Mouse (Mus musculus) midbrain, embryonic 11.5 days (tissue): ENCODE data around the gene Ppa1. TPM values are rescaled to one million over a fixed set of nuclear protein-coding genes. Genes with fewer than 3 reads are reported as not detected.

ENCODE experiments used
- ATAC-seq: fragments of 200-750 bp; cut with Nextera tagmentation; 2 replicates; pipeline ENCODE4 v1.8.0; 2017; ENCODE audit warnings: moderate TSS enrichment, moderate library complexity; ENCODE audit not compliant: low FRiP score
- DNase-seq: peaks from one replicate; pipeline ENCODE4 v3.0.0; 2015; ENCODE audit warnings: low spot score; ENCODE audit errors: missing footprints
- H3K27ac ChIP-seq: fragments of 300-500 bp; sonication (generic); 2 replicates; pipeline ENCODE4 v1.5.1; 2014; ENCODE audit warnings: low read depth, low read length
- H3K27me3 ChIP-seq: fragments of 300-500 bp; sonication (generic); 2 replicates; pipeline ENCODE4 v1.6.1; 2014; ENCODE audit warnings: mild to moderate bottlenecking, low read length, moderate library complexity, mixed read lengths; ENCODE audit not compliant: control insufficient read depth, insufficient read depth
- H3K36me3 ChIP-seq: fragments of 300-500 bp; sonication (generic); 2 replicates; pipeline ENCODE4 v1.6.1; 2014; ENCODE audit warnings: mild to moderate bottlenecking, low read length, moderate library complexity, mixed read lengths; ENCODE audit not compliant: control insufficient read depth, insufficient read depth
- H3K4me1 ChIP-seq: fragments of 300-500 bp; sonication (generic); 2 replicates; pipeline ENCODE4 v1.6.1; 2014; ENCODE audit warnings: low read length; ENCODE audit not compliant: control insufficient read depth, insufficient read depth
- H3K4me2 ChIP-seq: fragments of 300-500 bp; sonication (generic); 2 replicates; pipeline ENCODE4 v1.6.1; 2014; ENCODE audit warnings: mild to moderate bottlenecking, moderate library complexity
- H3K4me3 ChIP-seq: fragments of 300-500 bp; sonication (generic); 2 replicates; pipeline ENCODE4 v1.5.1; 2014; ENCODE audit warnings: low read depth, low read length
- H3K9ac ChIP-seq: fragments of 300-500 bp; sonication (generic); 2 replicates; pipeline ENCODE4 v1.6.1; 2014; ENCODE audit warnings: low read length
- H3K9me3 ChIP-seq: fragments of 300-500 bp; sonication (generic); 2 replicates; pipeline ENCODE4 v1.6.1; 2016; ENCODE audit warnings: low read length; ENCODE audit not compliant: control insufficient read depth
- WGBS: fragments of 180-500 bp; shearing (Covaris S2); extraction: QIAGEN DNeasy Blood & Tissue Kit; methylation state at CpG from one replicate; pipeline ENCODE4 v1.1.7; 2014; 5-methylcytosine and 5-hydroxymethylcytosine counted together
- polyA plus RNA-seq: library from polyadenylated mRNA; unstranded; fragments of >200 nt; fragmentation: Nextera tagmentation; extraction: Ambion mirVana; gene quantifications from 2 replicates; pipeline ENCODE4 v1.2.1, GENCODE M21; 2014

The Ppa1 gene
- polyA plus RNA-seq, 1 experiment from 2014 or later = 323 TPM

GRCm38 (mm10) chr10:61675935-61676334 lies 27.6 kb downstream of the Ppa1 start:
- no peak for DNase-seq
- no peak for ATAC-seq
- Histone ChIP-seq H3K27ac (no peak overlapping the region), H3K4me1 (peaks cover 6% of the 10 kb centered on the region), H3K9ac (no peak overlapping the region), H3K4me2 (no peak overlapping the region), H3K36me3 (peaks cover 10% of the 10 kb centered on the region; the same call in 1 of the 2 replicates), H3K27me3 (no peaks in the 10 kb centered on the region), H3K4me3 (no peak overlapping the region), H3K9me3 (no peaks in the 10 kb centered on the region)
- 70% methylated on average over 3 of the region's 3 CpGs for WGBS

GRCm38 (mm10) chr10:61679545-61679944 lies 31.2 kb downstream of the Ppa1 start:
- Histone ChIP-seq H3K9ac (peak overlapping the region; percentile 60), H3K9me3 (no peaks in the 10 kb centered on the region), H3K27me3 (no peaks in the 10 kb centered on the region), H3K27ac (peak overlapping the region; percentile 31), H3K4me3 (peak overlapping the region; percentile 99), H3K36me3 (no peaks in the 10 kb centered on the region), H3K4me1 (peaks cover 12% of the 10 kb centered on the region), H3K4me2 (peak overlapping the region; percentile 63)
- 36% methylated on average over 9 of the region's 9 CpGs for WGBS
- 0 out of 2 replicates have a peak, but pooled peaks have one; percentile 6 for ATAC-seq
- DNase-seq = no peak

- DNase-seq (peak; percentile 100), ATAC-seq (peak; percentile 100)
- H3K4me1 ChIP-seq = peaks cover 12% of the 10 kb centered on the region
- H3K4me3 ChIP-seq = peak within 1 kb of the TSS; percentile 99
- under 1% methylated on average over 78 of the region's 84 CpGs for WGBS
- no peaks in the 10 kb centered on the region for H3K9me3 ChIP-seq
- peak within 1 kb of the TSS; percentile 31 for H3K27ac ChIP-seq
- peak within 1 kb of the TSS; percentile 87 for H3K9ac ChIP-seq
- H3K4me2 ChIP-seq = peak within 1 kb of the TSS; percentile 88
- peaks cover 5% of the 10 kb centered on the region; the same call in 1 of the 2 replicates for H3K36me3 ChIP-seq
- H3K27me3 ChIP-seq = no peaks in the 10 kb centered on the region
These were observed 31.9 kb downstream of the Ppa1 start, which contains the start of gene Sar1a for GRCm38 (mm10) chr10:61680015-61680913. Sar1a (plus strand) TSS chr10:61680299.

GRCm38 (mm10) chr10:61689405-61689804 lies 41.1 kb downstream of the Ppa1 start:
- no peak overlapping the region for H3K9ac ChIP-seq
- H3K27me3 ChIP-seq = no peaks in the 10 kb centered on the region
- no peaks in the 10 kb centered on the region for H3K9me3 ChIP-seq
- ATAC-seq (no peak), DNase-seq (peak; percentile 21)
- peaks cover 39% of the 10 kb centered on the region for H3K36me3 ChIP-seq
- 92% methylated on average over 8 of the region's 8 CpGs for WGBS
- H3K4me2 ChIP-seq = no peak overlapping the region
- H3K4me3 ChIP-seq = no peak overlapping the region
- H3K27ac ChIP-seq = no peak overlapping the region
- no peaks in the 10 kb centered on the region for H3K4me1 ChIP-seq

DNA sequence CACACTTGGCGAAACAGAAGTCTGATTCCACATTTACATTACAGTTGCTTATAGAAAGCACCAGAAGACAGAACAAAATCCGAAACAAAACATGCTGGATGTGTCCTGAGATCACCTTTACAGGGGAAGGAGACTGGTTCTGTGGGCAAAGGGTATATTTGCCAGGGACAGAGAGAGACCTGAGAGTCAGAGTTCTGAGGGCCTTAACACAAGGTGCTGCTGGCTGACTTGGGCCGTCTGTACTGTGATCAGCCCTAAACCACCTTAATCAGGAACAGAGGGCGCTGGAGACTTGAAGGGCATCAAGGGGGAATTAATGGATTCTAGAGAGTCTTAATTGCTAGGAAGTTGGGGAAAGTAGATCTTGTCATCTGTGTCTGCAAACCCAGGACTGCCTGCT lies 45.2 kb downstream of the Ppa1 start:
- Histone ChIP-seq H3K4me2 (no peak overlapping the region), H3K4me1 (peaks cover 11% of the 10 kb centered on the region), H3K9me3 (no peaks in the 10 kb centered on the region), H3K36me3 (peaks cover 22% of the 10 kb centered on the region), H3K4me3 (no peak overlapping the region), H3K9ac (no peak overlapping the region), H3K27me3 (no peaks in the 10 kb centered on the region), H3K27ac (no peak overlapping the region)
- no peak for ATAC-seq
- 78% methylated on average over 4 of the region's 4 CpGs for WGBS
- no peak for DNase-seq

DNA sequence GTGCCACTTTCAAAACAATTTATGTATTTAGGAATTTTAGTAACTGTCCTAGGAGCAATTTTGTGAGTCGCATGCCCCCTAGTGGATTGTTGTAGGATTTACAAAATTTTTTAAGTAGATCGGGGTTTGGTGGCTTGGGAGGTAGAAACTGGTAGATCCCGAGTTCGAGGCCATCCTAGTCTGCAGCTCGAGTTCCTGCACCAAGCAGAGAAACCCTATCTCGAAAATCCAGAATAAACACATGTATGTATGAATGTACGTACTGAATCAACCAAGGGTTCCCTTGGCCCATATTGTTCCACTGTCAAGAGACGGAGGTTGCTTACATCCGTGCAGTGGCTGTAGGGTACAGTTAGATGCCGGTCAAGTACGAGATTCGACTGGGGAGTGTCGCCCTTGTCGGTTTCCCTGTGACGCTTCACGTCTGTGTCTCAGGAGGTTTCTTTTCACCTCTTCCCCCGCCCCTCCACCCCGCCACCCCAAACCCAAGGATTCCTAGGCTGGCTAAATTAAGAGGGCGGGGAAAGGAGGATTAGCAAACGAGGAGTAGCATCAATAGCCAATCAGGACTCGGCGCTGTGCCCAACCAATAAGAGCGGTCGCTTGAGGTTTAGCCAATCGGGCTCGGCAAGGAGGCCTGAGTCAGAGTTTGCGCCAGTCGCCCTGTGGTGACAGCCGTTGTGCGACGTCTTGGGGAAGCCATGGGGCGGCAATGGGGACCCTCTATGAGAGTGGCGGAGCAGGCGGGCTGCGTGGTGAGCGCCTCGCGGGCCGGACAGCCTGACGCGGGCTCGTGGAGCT lies 46.7 kb downstream of the Ppa1 start, which contains the start of gene Tysnd1:
Gene Tysnd1, plus strand, starts transcription at position 645 of the 801 bp plus-strand sequence.
- DNase-seq (peak; percentile 98), ATAC-seq (peak; percentile 98)
- Histone ChIP-seq H3K36me3 (peaks cover 15% of the 10 kb centered on the region), H3K27me3 (no peaks in the 10 kb centered on the region), H3K27ac (no peak within 1 kb of the TSS; the same call in 1 of the 2 replicates), H3K4me3 (peak within 1 kb of the TSS; percentile 92), H3K9me3 (no peaks in the 10 kb centered on the region), H3K4me2 (peak within 1 kb of the TSS; percentile 100), H3K4me1 (peaks cover 11% of the 10 kb centered on the region), H3K9ac (peak within 1 kb of the TSS; percentile 79)
- 1% methylated on average over 42 of the region's 42 CpGs for WGBS

DNA sequence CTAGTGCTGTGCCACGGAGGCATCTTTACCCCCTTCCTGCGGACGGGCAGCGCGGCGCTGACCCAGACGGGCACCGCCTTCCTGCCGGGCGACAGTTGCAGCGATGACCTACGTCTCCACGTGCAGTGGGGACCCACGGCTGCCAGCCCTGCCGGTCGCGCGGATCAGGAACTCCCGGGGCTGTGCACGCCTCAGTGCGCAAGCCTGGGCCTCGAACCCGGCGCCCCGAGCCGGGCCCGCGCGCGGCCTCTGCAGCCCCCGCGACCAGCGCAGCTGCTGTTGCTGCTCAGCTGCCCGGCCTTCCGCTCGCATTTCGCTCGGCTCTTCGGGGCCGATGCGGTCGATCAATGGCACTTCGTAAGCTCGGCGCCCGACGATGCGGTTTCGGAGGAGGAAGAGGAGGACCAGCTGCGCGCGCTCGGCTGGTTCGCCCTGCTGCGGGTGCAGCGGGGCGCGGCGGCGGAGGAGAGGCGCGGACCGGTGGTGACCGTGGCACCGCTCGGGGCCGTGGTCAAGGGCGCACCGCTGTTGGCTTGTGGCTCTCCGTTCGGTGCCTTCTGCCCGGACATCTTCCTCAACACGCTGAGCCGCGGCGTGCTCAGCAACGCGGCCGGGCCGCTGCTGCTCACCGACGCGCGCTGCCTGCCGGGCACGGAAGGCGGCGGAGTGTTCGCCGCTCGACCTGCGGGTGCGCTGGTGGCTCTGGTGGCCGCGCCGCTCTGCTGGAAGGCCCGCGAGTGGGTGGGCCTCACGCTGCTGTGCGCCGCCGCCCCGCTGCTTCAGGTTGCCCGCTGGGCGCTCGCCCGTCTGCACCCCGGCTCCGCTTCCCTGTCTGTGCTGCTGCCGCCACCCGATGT lies 47.6 kb downstream of the Ppa1 start:
- no peak for DNase-seq
- Histone ChIP-seq H3K9ac (peak overlapping the region; percentile 79), H3K36me3 (peaks cover 8% of the 10 kb centered on the region; the same call in 1 of the 2 replicates), H3K27me3 (no peaks in the 10 kb centered on the region), H3K9me3 (no peaks in the 10 kb centered on the region), H3K27ac (no peak overlapping the region), H3K4me2 (peak overlapping the region; percentile 100), H3K4me1 (peaks cover 11% of the 10 kb centered on the region), H3K4me3 (peak overlapping the region; percentile 92)
- under 1% methylated on average over 90 of the region's 111 CpGs for WGBS
- no peak; the same call in none of the 2 replicates for ATAC-seq

GRCm38 (mm10) chr10:61696560-61696823 lies 48.1 kb downstream of the Ppa1 start:
- no peak overlapping the region for H3K27ac ChIP-seq
- no peaks in the 10 kb centered on the region for H3K27me3 ChIP-seq
- DNase-seq (no peak), ATAC-seq (no peak)
- H3K4me2 ChIP-seq = peak overlapping the region; percentile 100
- 12% methylated on average over 18 of the region's 19 CpGs for WGBS
- peaks cover 3% of the 10 kb centered on the region; the same call in 1 of the 2 replicates for H3K36me3 ChIP-seq
- H3K4me1 ChIP-seq = peaks cover 11% of the 10 kb centered on the region
- peak overlapping the region; percentile 79 for H3K9ac ChIP-seq
- H3K4me3 ChIP-seq = peak overlapping the region; percentile 92
- no peaks in the 10 kb centered on the region for H3K9me3 ChIP-seq
